Mouse (Mus musculus): ENCODE measurements around the gene Nfkb1. TPM values are rescaled to one million over a fixed set of nuclear protein-coding genes. Genes with fewer than 3 reads are reported as not detected.

The Nfkb1 gene
- polyA plus RNA-seq, 1 experiment from 2014 or later = 12.7 TPM

- DNase-seq (no peak), ATAC-seq (peak; percentile 53)
- H3K4me3 ChIP-seq (ENCODE audit: low read depth, low read length) = no peak overlapping the region
- no peaks in the 10 kb centered on the region for H3K27me3 ChIP-seq (ENCODE audit: insufficient read depth, low read length)
- H3K27ac ChIP-seq (ENCODE audit: low read depth) = no peak overlapping the region
- H3K9ac ChIP-seq (replicated peaks) = no peak overlapping the region
- WGBS (ENCODE audit: insufficient replicate concordance) = 48% methylated on average over 9 of the region's 9 CpGs
- no peaks in the 10 kb centered on the region for H3K9me3 ChIP-seq (ENCODE audit: low read length)
- H3K4me1 ChIP-seq (ENCODE audit: insufficient read depth) = peaks cover 4% of the 10 kb centered on the region; the same call in 1 of the 2 replicates
- TF ChIP-seq EP300 (IDR thresholded peaks at IDR 0.05; ENCODE audit: low read depth) (no peak), CTCF (IDR thresholded peaks at IDR 0.05; ENCODE audit: low read depth) (no peak)
- no peak overlapping the region for H3K4me2 ChIP-seq (ENCODE audit: low read depth, low read length)
- no peaks in the 10 kb centered on the region for H3K36me3 ChIP-seq (replicated peaks; ENCODE audit: insufficient read depth, low read length)
Observed at GRCm38 (mm10) chr3:135730790-135731189, 39.4 kb upstream of the Nfkb1 start.

GRCm38 (mm10) chr3:135729575-135729974 lies 38.2 kb upstream of the Nfkb1 start:
- no peaks in the 10 kb centered on the region for H3K36me3 ChIP-seq (replicated peaks; ENCODE audit: insufficient read depth, low read length)
- H3K27ac ChIP-seq (ENCODE audit: low read depth) = no peak overlapping the region
- no peaks in the 10 kb centered on the region for H3K27me3 ChIP-seq (ENCODE audit: insufficient read depth, low read length)
- no peaks in the 10 kb centered on the region for H3K9me3 ChIP-seq (ENCODE audit: low read length)
- TF ChIP-seq CTCF (IDR thresholded peaks at IDR 0.05; ENCODE audit: low read depth) (no peak), EP300 (IDR thresholded peaks at IDR 0.05; ENCODE audit: low read depth) (no peak)
- ATAC-seq (no peak), DNase-seq (no peak)
- no peak overlapping the region for H3K4me3 ChIP-seq (ENCODE audit: low read depth, low read length)
- H3K9ac ChIP-seq (replicated peaks) = no peak overlapping the region
- no peak overlapping the region for H3K4me2 ChIP-seq (ENCODE audit: low read depth, low read length)
- peaks cover 4% of the 10 kb centered on the region; the same call in 1 of the 2 replicates for H3K4me1 ChIP-seq (ENCODE audit: insufficient read depth)
- 70% methylated on average over 5 of the region's 5 CpGs for WGBS (ENCODE audit: insufficient replicate concordance)

- H3K4me2 ChIP-seq (ENCODE audit: low read depth, low read length) = no peak overlapping the region
- no peak for DNase-seq
- H3K27me3 ChIP-seq (ENCODE audit: insufficient read depth, low read length) = no peaks in the 10 kb centered on the region
- 75% methylated on average over 6 of the region's 6 CpGs for WGBS (ENCODE audit: insufficient replicate concordance)
- no peaks in the 10 kb centered on the region for H3K9me3 ChIP-seq (ENCODE audit: low read length)
- no peak for ATAC-seq
- no peaks in the 10 kb centered on the region for H3K36me3 ChIP-seq (replicated peaks; ENCODE audit: insufficient read depth, low read length)
- H3K27ac ChIP-seq (ENCODE audit: low read depth) = no peak overlapping the region
- no peak overlapping the region for H3K9ac ChIP-seq (replicated peaks)
- no peak overlapping the region for H3K4me3 ChIP-seq (ENCODE audit: low read depth, low read length)
- H3K4me1 ChIP-seq (ENCODE audit: insufficient read depth) = peaks cover 4% of the 10 kb centered on the region; the same call in 1 of the 2 replicates
- no peak for TF ChIP-seq EP300 (IDR thresholded peaks at IDR 0.05; ENCODE audit: low read depth)
- no peak for TF ChIP-seq CTCF (IDR thresholded peaks at IDR 0.05; ENCODE audit: low read depth)
Observed at GRCm38 (mm10) chr3:135728900-135729299, 37.6 kb upstream of the Nfkb1 start.

- Histone ChIP-seq H3K4me2 (ENCODE audit: low read depth, low read length) (no peak overlapping the region), H3K9ac (replicated peaks) (no peak overlapping the region), H3K4me3 (ENCODE audit: low read depth, low read length) (no peak overlapping the region), H3K9me3 (ENCODE audit: low read length) (no peaks in the 10 kb centered on the region), H3K27ac (ENCODE audit: low read depth) (no peak overlapping the region), H3K4me1 (ENCODE audit: insufficient read depth) (peaks cover 4% of the 10 kb centered on the region; the same call in 1 of the 2 replicates), H3K36me3 (replicated peaks; ENCODE audit: insufficient read depth, low read length) (no peaks in the 10 kb centered on the region), H3K27me3 (ENCODE audit: insufficient read depth, low read length) (no peaks in the 10 kb centered on the region)
- TF ChIP-seq EP300 (IDR thresholded peaks at IDR 0.05; ENCODE audit: low read depth) (no peak), CTCF (IDR thresholded peaks at IDR 0.05; ENCODE audit: low read depth) (no peak)
- ATAC-seq (no peak), DNase-seq (no peak)
- 86% methylated on average over 9 of the region's 10 CpGs for WGBS (ENCODE audit: insufficient replicate concordance)
Observed at GRCm38 (mm10) chr3:135727339-135727738, 36.0 kb upstream of the Nfkb1 start.

GRCm38 (mm10) chr3:135726521-135727275 lies 35.4 kb upstream of the Nfkb1 start:
- ATAC-seq = peak; percentile 68
- TF ChIP-seq CTCF (IDR thresholded peaks at IDR 0.05; ENCODE audit: low read depth) (no peak), EP300 (IDR thresholded peaks at IDR 0.05; ENCODE audit: low read depth) (peak; percentile 53; the same call in 1 of the 2 replicates)
- no peak overlapping the region for H3K27ac ChIP-seq (ENCODE audit: low read depth)

GRCm38 (mm10) chr3:135726023-135726422 lies 34.7 kb upstream of the Nfkb1 start:
- WGBS (ENCODE audit: insufficient replicate concordance) = 86% methylated on average over 15 of the region's 15 CpGs
- Histone ChIP-seq H3K9me3 (ENCODE audit: low read length) (no peaks in the 10 kb centered on the region), H3K4me3 (ENCODE audit: low read depth, low read length) (no peak overlapping the region), H3K4me1 (ENCODE audit: insufficient read depth) (peaks cover 4% of the 10 kb centered on the region; the same call in 1 of the 2 replicates), H3K36me3 (replicated peaks; ENCODE audit: insufficient read depth, low read length) (no peaks in the 10 kb centered on the region), H3K27ac (ENCODE audit: low read depth) (no peak overlapping the region), H3K9ac (replicated peaks) (no peak overlapping the region), H3K27me3 (ENCODE audit: insufficient read depth, low read length) (no peaks in the 10 kb centered on the region), H3K4me2 (ENCODE audit: low read depth, low read length) (no peak overlapping the region)
- ATAC-seq = no peak
- TF ChIP-seq CTCF (IDR thresholded peaks at IDR 0.05; ENCODE audit: low read depth) (no peak), EP300 (IDR thresholded peaks at IDR 0.05; ENCODE audit: low read depth) (no peak)
- no peak for DNase-seq

More at GRCm38 (mm10) chr3:135726521-135727275, 35.4 kb upstream of the Nfkb1 start:
- Histone ChIP-seq H3K27me3 (ENCODE audit: insufficient read depth, low read length) (no peaks in the 10 kb centered on the region), H3K36me3 (replicated peaks; ENCODE audit: insufficient read depth, low read length) (no peaks in the 10 kb centered on the region), H3K9ac (replicated peaks) (no peak overlapping the region), H3K4me1 (ENCODE audit: insufficient read depth) (peaks cover 4% of the 10 kb centered on the region; the same call in 1 of the 2 replicates), H3K9me3 (ENCODE audit: low read length) (no peaks in the 10 kb centered on the region), H3K4me3 (ENCODE audit: low read depth, low read length) (no peak overlapping the region), H3K4me2 (ENCODE audit: low read depth, low read length) (no peak overlapping the region)
- 43% methylated on average over 7 of the region's 7 CpGs for WGBS (ENCODE audit: insufficient replicate concordance)
- no peak for DNase-seq
